Mouse (Mus musculus): ENCODE results near the gene Adh1.

The Adh1 gene

GRCm38 (mm10) chr3:138291529-138292117 lies 30.8 kb downstream of the Adh1 start:
- DNase-seq, result no peak

- no peak for DNase-seq
Observed at GRCm38 (mm10) chr3:138293298-138293895, 32.6 kb downstream of the Adh1 start.

- no peak for DNase-seq
Observed at GRCm38 (mm10) chr3:138300130-138300529, 39.3 kb downstream of the Adh1 start.

GRCm38 (mm10) chr3:138302676-138303075 lies 41.9 kb downstream of the Adh1 start:
- DNase-seq, result no peak

- DNase-seq, result no peak
Observed at GRCm38 (mm10) chr3:138303771-138304488, 43.1 kb downstream of the Adh1 start.

- DNase-seq, result no peak
Observed at GRCm38 (mm10) chr3:138304489-138304871, 43.7 kb downstream of the Adh1 start.

GRCm38 (mm10) chr3:138305486-138306289 lies 44.9 kb downstream of the Adh1 start:
- no peak for DNase-seq

GRCm38 (mm10) chr3:138306290-138306683 lies 45.5 kb downstream of the Adh1 start:
- DNase-seq, result no peak

GRCm38 (mm10) chr3:138309910-138310309 lies 49.1 kb downstream of the Adh1 start:
- no peak for DNase-seq

- DNase-seq, result no peak
Observed at GRCm38 (mm10) chr3:138311015-138311414, 50.2 kb downstream of the Adh1 start.

- DNase-seq, result no peak
Observed at GRCm38 (mm10) chr3:138312965-138313364, 52.2 kb downstream of the Adh1 start, which contains the start of gene Adh6a. Gene Adh6a (plus strand): TSS chr3:138313286.

GRCm38 (mm10) chr3:138316908-138317472 lies 56.2 kb downstream of the Adh1 start:
- DNase-seq, result no peak

- DNase-seq, result no peak
Observed at GRCm38 (mm10) chr3:138325001-138325400, 64.2 kb downstream of the Adh1 start.

- DNase-seq, result no peak
Observed at GRCm38 (mm10) chr3:138325466-138325865, 64.7 kb downstream of the Adh1 start.

- no peak for DNase-seq
Observed at GRCm38 (mm10) chr3:138333910-138334309, 73.1 kb downstream of the Adh1 start.

GRCm38 (mm10) chr3:138334320-138334719 lies 73.5 kb downstream of the Adh1 start:
- no peak for DNase-seq

- no peak for DNase-seq
Observed at GRCm38 (mm10) chr3:138335566-138335965, 74.8 kb downstream of the Adh1 start.

GRCm38 (mm10) chr3:138336104-138336754 lies 75.4 kb downstream of the Adh1 start:
- DNase-seq, result no peak

All from cerebellum, adult 8-10 months (tissue).